Mouse (Mus musculus): ENCODE measurements around the gene Ankrd66. TPM values are rescaled to one million over a fixed set of nuclear protein-coding genes. Genes with fewer than 3 reads are reported as not detected.
"Not testable (repeated sequence)": the region's sequence is repeated elsewhere in the genome, so short reads cannot be mapped to it uniquely, and the experiment has no call there.

The Ankrd66 gene
- polyA plus RNA-seq, 1 experiment from 2014 or later = 0.36 TPM

DNA sequence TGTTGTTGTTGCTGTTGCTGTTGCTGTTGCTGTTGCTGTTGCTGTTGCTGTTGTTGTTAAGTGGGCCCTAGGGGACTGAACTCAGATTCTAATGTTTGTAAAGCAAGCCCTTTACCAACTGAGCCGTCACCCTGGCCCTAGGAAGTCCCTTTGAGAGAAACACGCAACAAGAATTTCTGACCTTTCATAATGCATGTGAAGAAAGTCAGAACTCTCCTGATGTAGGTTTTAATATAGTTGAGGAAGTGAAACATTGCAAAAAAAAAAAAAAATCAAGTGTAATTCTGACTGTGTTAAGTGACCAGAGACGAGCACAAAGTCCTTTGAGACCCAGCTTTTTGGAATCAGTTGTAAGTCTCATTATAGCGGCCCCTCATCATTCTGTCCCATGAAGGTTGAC lies 13.7 kb upstream of the Ankrd66 start:
- H3K27me3 ChIP-seq (ENCODE audit: control insufficient read depth, insufficient read depth, low read length) = no peaks in the 10 kb centered on the region
- no peak for DNase-seq (ENCODE audit: low spot score)
- no peak overlapping the region for H3K9ac ChIP-seq (replicated peaks; ENCODE audit: low read length)
- H3K4me3 ChIP-seq (ENCODE audit: low read depth, low read length) = no peak overlapping the region
- no peaks in the 10 kb centered on the region for H3K36me3 ChIP-seq (replicated peaks; ENCODE audit: control insufficient read depth, insufficient read depth, low read depth, low read length)
- 83% methylated on average over 4 of the region's 4 CpGs for WGBS
- no peaks in the 10 kb centered on the region for H3K9me3 ChIP-seq (replicated peaks; ENCODE audit: control insufficient read depth, low read length)
- no peak overlapping the region for H3K4me2 ChIP-seq (ENCODE audit: low read depth, low read length)
- no peaks in the 10 kb centered on the region for H3K4me1 ChIP-seq (ENCODE audit: control insufficient read depth, insufficient read depth, low read length)
- H3K27ac ChIP-seq (replicated peaks; ENCODE audit: low read depth, low read length) = no peak overlapping the region
- no peak for ATAC-seq (replicated peaks; ENCODE audit: insufficient number of reproducible peaks, low FRiP score, low TSS enrichment, low read depth)

DNA sequence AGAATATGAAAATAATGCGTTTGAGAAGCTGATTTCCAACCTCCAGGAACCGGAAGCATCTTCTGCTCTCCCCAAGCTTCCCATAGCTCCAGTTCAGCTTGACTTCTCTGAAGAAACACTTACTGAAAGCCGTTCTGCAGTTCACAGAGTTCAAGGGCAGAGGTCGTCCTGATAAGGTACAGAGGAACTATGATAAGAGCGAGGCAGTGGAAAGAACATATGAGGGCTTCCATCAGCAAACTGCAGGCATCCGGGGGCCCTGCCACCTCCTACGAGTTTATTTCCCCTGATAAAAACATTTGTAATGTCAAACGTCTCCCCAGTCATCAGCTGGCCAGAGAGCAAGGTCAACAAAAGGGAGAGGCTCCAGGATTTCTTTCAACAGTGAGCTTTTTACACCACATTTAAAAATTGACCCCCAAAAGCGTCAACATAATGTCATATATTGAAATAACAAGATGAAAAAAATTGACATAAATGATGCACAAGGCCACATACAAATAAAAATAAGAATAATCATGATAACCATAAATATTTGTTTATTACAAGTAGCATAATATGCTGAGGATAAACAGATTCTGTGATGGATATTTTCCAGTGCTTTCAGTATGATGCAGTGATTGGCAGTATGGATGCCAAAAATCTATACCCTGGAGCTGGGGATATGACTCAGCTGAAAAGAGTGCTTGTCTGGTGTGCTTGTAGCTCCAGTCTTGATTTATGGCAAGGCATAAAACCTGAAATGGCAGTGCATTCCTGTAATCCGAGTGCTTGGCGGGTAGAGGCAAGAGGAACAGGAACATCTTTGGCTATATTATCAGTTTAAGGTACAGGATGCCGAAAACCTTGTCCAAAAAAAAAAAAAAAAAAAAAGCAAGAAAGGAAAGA lies 11.3 kb upstream of the Ankrd66 start:
- Histone ChIP-seq H3K27ac (replicated peaks; ENCODE audit: low read depth, low read length) (no peak overlapping the region), H3K9me3 (replicated peaks; ENCODE audit: control insufficient read depth, low read length) (no peaks in the 10 kb centered on the region), H3K9ac (replicated peaks; ENCODE audit: low read length) (no peak overlapping the region), H3K36me3 (replicated peaks; ENCODE audit: control insufficient read depth, insufficient read depth, low read depth, low read length) (no peaks in the 10 kb centered on the region), H3K4me1 (ENCODE audit: control insufficient read depth, insufficient read depth, low read length) (no peaks in the 10 kb centered on the region), H3K4me3 (ENCODE audit: low read depth, low read length) (no peak overlapping the region), H3K27me3 (ENCODE audit: control insufficient read depth, insufficient read depth, low read length) (no peaks in the 10 kb centered on the region), H3K4me2 (ENCODE audit: low read depth, low read length) (no peak overlapping the region)
- ATAC-seq (replicated peaks; ENCODE audit: insufficient number of reproducible peaks, low FRiP score, low TSS enrichment, low read depth) (no peak), DNase-seq (ENCODE audit: low spot score) (no peak)
- WGBS = 77% methylated on average over 12 of the region's 12 CpGs

DNA sequence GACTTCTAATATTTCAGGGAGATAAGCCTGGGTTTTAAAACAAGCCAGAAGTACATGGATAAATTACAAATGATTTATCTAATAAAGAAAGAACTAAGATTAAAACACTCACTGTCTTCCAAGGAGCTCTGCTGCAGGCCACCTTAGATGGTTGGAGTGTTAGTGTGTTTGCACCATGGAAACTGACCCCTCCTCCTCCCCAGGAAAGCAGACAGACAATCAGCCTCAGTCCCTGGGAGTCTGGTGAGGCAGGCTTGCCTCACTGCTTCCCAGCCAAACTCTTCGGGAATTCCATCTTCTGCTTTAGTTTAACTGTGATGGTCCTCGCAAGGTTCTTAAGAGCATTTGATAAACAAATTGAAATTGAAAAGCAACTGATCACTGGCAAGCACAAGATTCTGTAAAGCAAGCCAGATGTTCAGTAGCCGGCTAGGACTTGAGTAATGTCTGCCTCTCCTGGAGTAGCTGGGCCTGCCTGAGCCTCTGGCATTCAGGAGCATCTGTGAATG lies 7.7 kb upstream of the Ankrd66 start:
- peak overlapping the region; percentile 35; the same call in 1 of the 2 replicates for H3K27ac ChIP-seq (replicated peaks; ENCODE audit: low read depth, low read length)

DNA sequence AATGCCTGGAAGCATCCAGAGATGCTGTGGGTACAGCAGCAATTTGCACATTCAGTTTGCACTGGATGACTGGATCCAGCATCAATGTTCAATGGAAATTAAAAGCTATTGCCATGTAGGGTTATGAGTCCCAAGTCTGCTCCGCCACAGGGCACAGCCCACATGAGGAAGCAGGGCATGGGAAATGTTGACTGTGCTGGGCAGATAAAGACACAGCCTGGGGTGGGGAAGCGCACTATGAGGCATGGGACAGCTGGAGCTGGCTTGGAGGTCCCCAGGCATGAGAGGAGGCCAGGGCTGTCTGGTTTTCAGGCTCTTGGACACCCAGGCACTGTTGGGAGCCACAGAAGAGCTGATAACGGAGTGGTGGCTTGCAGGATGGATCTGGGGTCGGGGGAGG lies 601 bp upstream of the Ankrd66 start:
- ATAC-seq (replicated peaks; ENCODE audit: insufficient number of reproducible peaks, low FRiP score, low TSS enrichment, low read depth) = no peak
- H3K36me3 ChIP-seq (replicated peaks; ENCODE audit: control insufficient read depth, insufficient read depth, low read depth, low read length) = no peaks in the 10 kb centered on the region
- no peaks in the 10 kb centered on the region for H3K4me1 ChIP-seq (ENCODE audit: control insufficient read depth, insufficient read depth, low read length)
- H3K27me3 ChIP-seq (ENCODE audit: control insufficient read depth, insufficient read depth, low read length) = no peaks in the 10 kb centered on the region
- no peak overlapping the region for H3K27ac ChIP-seq (replicated peaks; ENCODE audit: low read depth, low read length)
- no peak overlapping the region for H3K9ac ChIP-seq (replicated peaks; ENCODE audit: low read length)
- no peaks in the 10 kb centered on the region for H3K9me3 ChIP-seq (replicated peaks; ENCODE audit: control insufficient read depth, low read length)
- H3K4me3 ChIP-seq (ENCODE audit: low read depth, low read length) = no peak overlapping the region
- no peak overlapping the region for H3K4me2 ChIP-seq (ENCODE audit: low read depth, low read length)
- DNase-seq (ENCODE audit: low spot score) = no peak
- 80% methylated on average over 4 of the region's 4 CpGs for WGBS

More for the DNA sequence above, 7.7 kb upstream of the Ankrd66 start:
- Histone ChIP-seq H3K27me3 (ENCODE audit: control insufficient read depth, insufficient read depth, low read length) (no peaks in the 10 kb centered on the region), H3K36me3 (replicated peaks; ENCODE audit: control insufficient read depth, insufficient read depth, low read depth, low read length) (no peaks in the 10 kb centered on the region), H3K4me3 (ENCODE audit: low read depth, low read length) (no peak overlapping the region), H3K4me1 (ENCODE audit: control insufficient read depth, insufficient read depth, low read length) (no peaks in the 10 kb centered on the region), H3K4me2 (ENCODE audit: low read depth, low read length) (no peak overlapping the region), H3K9me3 (replicated peaks; ENCODE audit: control insufficient read depth, low read length) (no peaks in the 10 kb centered on the region), H3K9ac (replicated peaks; ENCODE audit: low read length) (no peak overlapping the region)
- DNase-seq (ENCODE audit: low spot score) (peak; percentile 54), ATAC-seq (replicated peaks; ENCODE audit: insufficient number of reproducible peaks, low FRiP score, low TSS enrichment, low read depth) (no peak)
- WGBS = 24% methylated on average over 3 of the region's 3 CpGs

DNA sequence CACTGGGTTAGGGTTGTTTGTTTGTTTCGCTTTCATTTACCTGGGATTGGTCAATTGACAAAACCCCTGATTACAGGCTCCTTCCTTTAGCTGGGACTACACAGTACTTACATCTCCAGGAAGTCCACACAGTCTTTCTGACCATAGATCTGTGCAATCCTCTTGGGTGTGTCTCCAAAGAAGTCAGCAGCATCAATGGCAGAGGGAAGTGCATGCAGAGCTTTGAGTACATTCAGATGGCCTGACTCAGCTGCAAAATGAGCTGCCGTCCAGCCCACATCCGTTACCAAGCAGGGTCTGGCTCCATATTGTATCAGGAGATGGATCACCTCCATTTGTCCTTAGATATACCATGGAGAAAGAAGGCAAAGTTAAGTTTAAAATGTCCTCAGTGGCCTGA lies 4.7 kb downstream of the Ankrd66 start:
- ATAC-seq (replicated peaks; ENCODE audit: insufficient number of reproducible peaks, low FRiP score, low TSS enrichment, low read depth) (no peak), DNase-seq (ENCODE audit: low spot score) (no peak)
- Histone ChIP-seq H3K4me1 (ENCODE audit: control insufficient read depth, insufficient read depth, low read length) (no peaks in the 10 kb centered on the region), H3K27me3 (ENCODE audit: control insufficient read depth, insufficient read depth, low read length) (no peaks in the 10 kb centered on the region), H3K27ac (replicated peaks; ENCODE audit: low read depth, low read length) (no peak overlapping the region), H3K4me2 (ENCODE audit: low read depth, low read length) (no peak overlapping the region), H3K9me3 (replicated peaks; ENCODE audit: control insufficient read depth, low read length) (no peaks in the 10 kb centered on the region), H3K4me3 (ENCODE audit: low read depth, low read length) (no peak overlapping the region), H3K36me3 (replicated peaks; ENCODE audit: control insufficient read depth, insufficient read depth, low read depth, low read length) (no peaks in the 10 kb centered on the region), H3K9ac (replicated peaks; ENCODE audit: low read length) (no peak overlapping the region)
- 91% methylated on average over 3 of the region's 3 CpGs for WGBS

GRCm38 (mm10) chr17:43536841-43537240 lies 6.6 kb downstream of the Ankrd66 start:
- DNase-seq (ENCODE audit: low spot score); H3K4me1 ChIP-seq (ENCODE audit: control insufficient read depth, insufficient read depth, low read length); H3K27ac ChIP-seq (replicated peaks; ENCODE audit: low read depth, low read length); H3K4me3 ChIP-seq (ENCODE audit: low read depth, low read length); H3K4me2 ChIP-seq (ENCODE audit: low read depth, low read length); H3K36me3 ChIP-seq (replicated peaks; ENCODE audit: control insufficient read depth, insufficient read depth, low read depth, low read length); H3K9ac ChIP-seq (replicated peaks; ENCODE audit: low read length); H3K27me3 ChIP-seq (ENCODE audit: control insufficient read depth, insufficient read depth, low read length); H3K9me3 ChIP-seq (replicated peaks; ENCODE audit: control insufficient read depth, low read length); ATAC-seq (replicated peaks; ENCODE audit: insufficient number of reproducible peaks, low FRiP score, low TSS enrichment, low read depth): not testable (repeated sequence)
- 88% methylated on average over 6 of the region's 6 CpGs for WGBS

GRCm38 (mm10) chr17:43534362-43535222 lies 8.8 kb downstream of the Ankrd66 start:
- H3K27me3 ChIP-seq (ENCODE audit: control insufficient read depth, insufficient read depth, low read length) = no peaks in the 10 kb centered on the region
- H3K9me3 ChIP-seq (replicated peaks; ENCODE audit: control insufficient read depth, low read length) = no peaks in the 10 kb centered on the region
- H3K4me1 ChIP-seq (ENCODE audit: control insufficient read depth, insufficient read depth, low read length) = no peaks in the 10 kb centered on the region
- DNase-seq (ENCODE audit: low spot score) (peak; percentile 80), ATAC-seq (replicated peaks; ENCODE audit: insufficient number of reproducible peaks, low FRiP score, low TSS enrichment, low read depth) (peak; percentile 88)
- no peak overlapping the region for H3K27ac ChIP-seq (replicated peaks; ENCODE audit: low read depth, low read length)
- H3K4me2 ChIP-seq (ENCODE audit: low read depth, low read length) = peak overlapping the region; percentile 19; the same call in 1 of the 2 replicates
- no peaks in the 10 kb centered on the region for H3K36me3 ChIP-seq (replicated peaks; ENCODE audit: control insufficient read depth, insufficient read depth, low read depth, low read length)
- 15% methylated on average over 23 of the region's 23 CpGs for WGBS
- H3K9ac ChIP-seq (replicated peaks; ENCODE audit: low read length) = peak overlapping the region; percentile 18; the same call in 1 of the 2 replicates
- H3K4me3 ChIP-seq (ENCODE audit: low read depth, low read length) = no peak overlapping the region

All from embryonic facial prominence, embryonic 11.5 days (tissue).